Mouse (Mus musculus) heart, adult 2 months (tissue): Measurements from ENCODE around the gene Agbl3. TPM values are rescaled to one million over a fixed set of nuclear protein-coding genes. Genes with fewer than 3 reads are reported as not detected.

Experiments used
- DNase-seq, 2 experiments: peaks; one replicate each; pipeline ENCODE4 v3.0.0; 2021
- H3K27ac ChIP-seq: fragments of 200-600 bp; 2 replicates; pipeline ENCODE4 v1.8.1; 2022
- H3K27me3 ChIP-seq: fragments of 200-500 bp; 2 replicates; pipeline ENCODE4 v1.6.1; 2012; ENCODE audit warnings: mild to moderate bottlenecking, low read length, inconsistent platforms, mixed read lengths; ENCODE audit not compliant: control insufficient read depth, insufficient read depth
- H3K36me3 ChIP-seq: fragments of 200-500 bp; 2 replicates; pipeline ENCODE4 v1.6.1; 2012; ENCODE audit warnings: low read length, inconsistent platforms; ENCODE audit not compliant: control insufficient read depth, insufficient read depth
- H3K4me1 ChIP-seq: fragments of 200-500 bp; 2 replicates; pipeline ENCODE4 v1.6.1; 2011; ENCODE audit warnings: low read length; ENCODE audit not compliant: control insufficient read depth, insufficient read depth
- H3K4me3 ChIP-seq: fragments of 200-600 bp; 2 replicates; pipeline ENCODE4 v1.8.1; 2022
- H3K79me2 ChIP-seq: fragments of 200-500 bp; replicated peaks from 2 replicates; pipeline ENCODE4 v1.6.1; 2012; ENCODE audit warnings: mild to moderate bottlenecking, inconsistent platforms, low read length, moderate library complexity, mixed read lengths; ENCODE audit not compliant: control insufficient read depth, insufficient read depth
- H3K9ac ChIP-seq: fragments of 200-500 bp; 2 replicates; pipeline ENCODE4 v1.6.1; 2012; ENCODE audit warnings: low read depth, mild to moderate bottlenecking, control low read depth, inconsistent platforms, low read length, mixed read lengths
- CTCF ChIP-seq: fragments of 200-600 bp; IDR thresholded peaks from 2 replicates; pipeline ENCODE4 v1.8.1; 2022; ENCODE audit warnings: antibody characterized with exemption, mild to moderate bottlenecking, moderate library complexity
- EP300 ChIP-seq: fragments of 200-500 bp; IDR thresholded peaks from 2 replicates; pipeline ENCODE4 v1.6.1; 2011; ENCODE audit warnings: low read depth, low read length, control low read depth; ENCODE audit not compliant: insufficient read depth
- POLR2A ChIP-seq: fragments of 200-500 bp; IDR thresholded peaks from 2 replicates; pipeline ENCODE4 v1.6.1; 2011; ENCODE audit warnings: mild to moderate bottlenecking, low read depth, low read length, control low read depth; ENCODE audit not compliant: insufficient read depth
- WGBS: fragments of 180-500 bp; shearing (Covaris S2); methylation state at CpG from one replicate; pipeline ENCODE4 v1.1.7; 2018; 5-methylcytosine and 5-hydroxymethylcytosine counted together
- intact Hi-C: fragments of 180-260 bp; cut with DNase I; formaldehyde crosslinking; loops from one replicate; pipeline ENCODE4 v1.15.1; 2025
- long read RNA-seq: library from polyadenylated mRNA; stranded (forward); transcript quantifications from one replicate; pipeline ENCODE4 v2.0.0, GENCODE M21; 2021
- polyA plus RNA-seq: library from polyadenylated mRNA; depleted of rRNA; stranded (reverse); fragments of >200 nt; gene quantifications from 2 replicates; pipeline ENCODE4 v1.2.3, GENCODE M21; 2012; rRNA removed
- total RNA-seq, 2 experiments: library from RNA; stranded (reverse); gene quantifications; 2 replicates each; pipeline ENCODE4 v1.2.3; 2021

Agbl3 gene
- 1 to 10 TPM; 2.5 to 3.7 TPM for total RNA-seq
- 2.6 and 3.4 TPM in 2 replicates for polyA plus RNA-seq
- long read RNA-seq, partial matches to known transcripts = 1 of 6 reads
- long read RNA-seq, other reads (novel, unspliced or antisense) = 1 of 6 reads

DNA sequence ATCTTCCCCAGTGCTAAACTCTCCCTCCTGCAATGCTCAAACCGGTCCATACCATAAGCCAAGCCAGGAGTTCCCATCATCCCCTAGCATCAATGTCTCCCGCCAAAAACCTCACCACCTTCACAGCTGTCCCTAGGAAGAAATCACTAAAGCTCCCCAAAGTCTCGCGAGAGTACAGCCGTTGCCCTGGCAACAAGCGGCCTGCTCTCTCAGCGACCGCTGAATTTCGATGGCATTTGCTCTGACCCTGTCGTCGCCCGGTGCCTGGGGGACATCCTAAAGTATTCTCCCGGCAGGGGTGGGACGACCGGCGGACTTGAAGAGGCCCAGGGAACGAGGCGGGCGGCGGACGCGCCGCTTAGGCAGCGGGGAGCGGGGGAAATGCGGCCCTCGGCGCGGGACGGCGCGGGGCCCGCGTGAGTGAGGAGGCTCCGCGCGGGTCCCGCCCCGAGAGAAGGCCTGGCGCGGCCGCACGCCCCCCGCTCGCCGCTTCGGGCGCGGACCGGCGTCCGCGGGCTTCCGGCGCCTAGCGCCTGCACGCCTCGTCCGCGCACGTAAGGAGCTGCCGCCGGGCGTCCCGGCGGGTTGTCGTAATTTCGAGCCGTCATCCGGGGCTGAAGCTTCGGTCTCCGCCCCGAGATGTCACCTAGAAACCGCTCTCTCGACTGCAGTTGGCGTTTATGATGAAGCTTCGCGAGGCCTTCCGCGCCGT, at the start of gene Agbl3:
Gene Agbl3, plus strand, starts transcription at position 202 of the 712 bp plus-strand sequence.
- H3K9ac ChIP-seq = peak within 1 kb of the TSS; percentile 82
- TF ChIP-seq EP300 (0 out of 2 replicates have a peak, but pooled peaks have one; percentile 43), CTCF (0 out of 2 replicates have a peak, but pooled peaks have one; percentile 5), POLR2A (peak; percentile 63)
- H3K4me3 ChIP-seq = peak within 1 kb of the TSS; percentile 91
- H3K36me3 ChIP-seq = no peaks in the 10 kb centered on the region
- no peaks in the 10 kb centered on the region for H3K79me2 ChIP-seq
- peak within 1 kb of the TSS; percentile 95 for H3K27ac ChIP-seq
- no peaks in the 10 kb centered on the region for H3K27me3 ChIP-seq
- intact Hi-C loops = loop anchor here (1.0 to 5.0 kb wide), 3 partner anchors 82 to 130 kb away; partner anchors contain the start of genes Cyren, Tmem140 and Wdr91
- DNase-seq = peak; percentile 94 to 97
- under 1% methylated on average over 80 of the region's 81 CpGs for WGBS
- peaks cover 2% of the 10 kb centered on the region; the same call in 1 of the 2 replicates for H3K4me1 ChIP-seq

DNA sequence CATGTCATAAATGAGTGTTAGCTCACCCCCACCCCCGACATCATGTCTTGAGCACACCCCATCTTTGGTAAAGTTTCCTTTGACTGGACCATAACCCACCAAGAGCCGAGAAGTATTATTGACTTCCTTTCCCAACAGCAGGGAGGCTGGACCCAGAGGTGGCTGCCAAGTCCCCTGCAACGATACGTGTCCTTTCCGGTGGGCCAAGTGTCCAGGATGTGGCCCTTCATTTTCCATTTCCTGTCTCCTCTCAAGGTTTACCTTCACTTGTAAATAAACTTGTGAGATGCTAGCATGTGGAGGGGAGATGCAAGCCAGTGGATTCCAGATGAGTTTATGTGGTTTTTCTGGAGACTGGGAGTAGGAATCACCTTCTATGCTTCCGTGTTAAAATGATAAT, 49.2 kb upstream of the Agbl3 start:
- Histone ChIP-seq H3K27me3 (no peaks in the 10 kb centered on the region), H3K36me3 (no peaks in the 10 kb centered on the region; the same call in 1 of the 2 replicates), H3K9ac (no peak overlapping the region), H3K4me3 (no peak overlapping the region), H3K27ac (no peak overlapping the region), H3K4me1 (peaks cover 15% of the 10 kb centered on the region), H3K79me2 (peaks cover under 1% of the 10 kb centered on the region; the same call in 1 of the 2 replicates)
- WGBS = 40% methylated on average over 6 of the region's 6 CpGs
- TF ChIP-seq EP300 = no peak
- TF ChIP-seq CTCF = no peak
- TF ChIP-seq POLR2A = no peak
- no peak for DNase-seq
- intact Hi-C loops = no loop called here

DNA sequence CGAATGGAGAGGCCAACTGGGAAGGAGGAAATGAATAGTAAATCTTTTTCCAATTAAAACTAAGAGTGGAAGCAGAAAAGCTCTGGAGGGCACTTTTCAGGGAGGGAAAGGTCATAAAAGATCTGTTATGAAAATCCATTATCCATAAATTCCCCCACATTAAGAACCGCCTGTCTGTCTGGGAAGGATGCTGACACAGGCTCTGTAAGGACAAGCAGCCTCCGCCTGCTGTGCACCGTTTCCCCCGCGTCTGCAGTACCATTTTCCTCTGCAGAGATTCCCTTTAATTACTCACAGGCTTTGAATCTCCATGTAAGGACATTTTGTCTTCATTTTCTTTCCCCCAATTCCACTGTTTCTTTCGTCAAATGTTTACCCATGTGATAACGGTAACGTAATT, 48.7 kb upstream of the Agbl3 start:
- 77% methylated on average over 9 of the region's 9 CpGs for WGBS
- H3K4me3 ChIP-seq = no peak overlapping the region
- intact Hi-C loops = no loop called here
- no peak overlapping the region for H3K9ac ChIP-seq
- H3K4me1 ChIP-seq = peaks cover 15% of the 10 kb centered on the region
- no peaks in the 10 kb centered on the region for H3K27me3 ChIP-seq
- no peaks in the 10 kb centered on the region; the same call in none of the 2 replicates for H3K36me3 ChIP-seq
- TF ChIP-seq EP300 (no peak), POLR2A (no peak), CTCF (no peak)
- no peak for DNase-seq
- peaks cover 2% of the 10 kb centered on the region; the same call in 1 of the 2 replicates for H3K79me2 ChIP-seq
- no peak overlapping the region for H3K27ac ChIP-seq

DNA sequence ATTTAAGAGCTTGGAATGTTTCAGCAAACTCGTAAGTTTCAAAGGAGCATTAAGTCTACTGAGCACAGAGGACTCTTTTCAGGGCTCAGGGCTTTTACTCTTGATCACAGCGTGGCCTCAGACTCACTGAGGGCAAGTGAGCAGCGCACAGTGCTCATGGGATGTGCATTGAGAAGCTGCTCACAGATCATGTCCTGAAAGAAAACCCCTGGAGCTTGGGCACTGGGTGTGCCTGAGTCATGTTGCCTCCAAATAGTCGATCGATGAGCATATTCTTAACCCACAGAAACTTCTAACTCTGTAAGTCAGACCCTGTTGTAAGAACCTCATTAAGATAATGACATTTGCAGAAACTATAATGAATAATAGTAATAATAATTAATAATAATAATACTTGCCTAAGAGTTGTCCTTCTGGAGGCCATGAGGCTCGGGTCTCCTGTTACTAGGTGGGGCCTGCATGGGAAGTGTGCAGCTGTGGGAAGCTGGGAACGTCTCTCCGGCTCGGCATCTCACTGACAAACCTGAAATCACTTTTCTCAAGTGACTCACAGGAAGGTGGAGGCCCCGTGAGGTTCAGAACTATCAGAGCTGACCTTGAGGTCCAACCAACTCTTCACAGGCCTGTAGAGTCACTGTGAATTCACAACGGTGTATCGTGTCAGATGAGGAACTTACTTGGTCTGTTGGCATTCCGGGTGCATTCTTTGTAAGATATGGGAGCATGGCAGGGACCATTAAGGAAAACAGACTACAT, 45.1 kb upstream of the Agbl3 start:
- TF ChIP-seq POLR2A (no peak), CTCF (no peak), EP300 (no peak)
- no peak overlapping the region for H3K9ac ChIP-seq
- intact Hi-C loops = no loop called here
- H3K27me3 ChIP-seq = no peaks in the 10 kb centered on the region
- H3K36me3 ChIP-seq = peaks cover 2% of the 10 kb centered on the region
- 55% methylated on average over 13 of the region's 13 CpGs for WGBS
- H3K27ac ChIP-seq = no peak overlapping the region
- no peak for DNase-seq
- peaks cover 7% of the 10 kb centered on the region for H3K4me1 ChIP-seq
- no peak overlapping the region for H3K4me3 ChIP-seq
- peaks cover 2% of the 10 kb centered on the region; the same call in 1 of the 2 replicates for H3K79me2 ChIP-seq

DNA sequence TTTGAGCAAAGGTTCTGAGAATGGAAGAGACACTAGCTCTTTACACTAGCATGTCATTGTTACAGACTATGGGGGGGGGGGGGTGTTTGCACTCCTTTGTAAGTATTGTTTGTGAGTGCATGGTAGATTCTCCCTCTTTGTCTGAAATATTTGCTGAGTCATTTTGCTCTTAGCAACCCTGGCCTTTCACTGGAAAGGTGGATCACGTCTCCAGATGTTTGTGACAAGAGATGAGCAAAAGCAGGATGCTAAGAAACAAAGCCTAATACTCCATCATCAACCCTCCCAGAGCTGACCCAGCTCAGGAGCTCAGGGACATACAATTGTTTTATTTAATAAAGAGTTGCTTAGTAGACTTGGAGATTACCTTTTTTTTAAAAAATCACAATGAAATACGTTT, 43.3 kb upstream of the Agbl3 start:
- Histone ChIP-seq H3K9ac (no peak overlapping the region), H3K4me1 (no peaks in the 10 kb centered on the region), H3K36me3 (peaks cover 2% of the 10 kb centered on the region), H3K79me2 (peaks cover 2% of the 10 kb centered on the region; the same call in 1 of the 2 replicates), H3K27ac (no peak overlapping the region), H3K27me3 (no peaks in the 10 kb centered on the region), H3K4me3 (no peak overlapping the region)
- no peak for DNase-seq
- TF ChIP-seq CTCF (no peak), EP300 (no peak), POLR2A (no peak)
- WGBS = 47% methylated on average over 2 of the region's 2 CpGs
- intact Hi-C loops = no loop called here

DNA sequence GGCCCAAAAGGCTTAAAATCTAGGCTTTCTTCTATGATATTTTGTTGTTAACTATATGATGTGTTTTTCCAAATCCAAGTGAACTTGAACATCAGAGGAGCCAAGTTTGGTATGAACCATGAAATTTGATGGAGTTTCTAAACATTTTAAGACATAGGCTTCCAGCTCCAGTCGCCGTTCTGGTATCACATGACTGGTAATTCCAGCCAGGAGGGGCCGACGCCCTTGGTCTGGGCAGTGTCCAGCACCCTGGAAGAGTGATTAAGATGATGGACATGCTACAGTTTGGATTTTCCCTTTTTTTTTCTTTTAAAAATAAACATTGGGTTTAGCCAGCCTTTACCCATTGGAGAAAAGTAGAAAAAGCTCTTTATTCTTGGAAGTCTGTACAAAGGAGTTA, 36.3 kb upstream of the Agbl3 start:
- Histone ChIP-seq H3K27ac (no peak overlapping the region), H3K27me3 (no peaks in the 10 kb centered on the region), H3K4me1 (no peaks in the 10 kb centered on the region; the same call in 1 of the 2 replicates), H3K36me3 (no peaks in the 10 kb centered on the region; the same call in 1 of the 2 replicates), H3K4me3 (no peak overlapping the region), H3K9ac (no peak overlapping the region), H3K79me2 (no peaks in the 10 kb centered on the region)
- intact Hi-C loops = no loop called here
- no peak for DNase-seq
- 47% methylated on average over 4 of the region's 4 CpGs for WGBS
- TF ChIP-seq EP300 (no peak), POLR2A (no peak), CTCF (no peak)
